Mouse (Mus musculus) neural tube, embryonic 14.5 days (tissue): Measurements from ENCODE around the gene Upk2. TPM values are rescaled to one million over a fixed set of nuclear protein-coding genes. Genes with fewer than 3 reads are reported as not detected.
A peak's percentile ranks its signal among the peaks of the same experiment; 100 is the strongest.
"Not testable (repeated sequence)": the region's sequence is repeated elsewhere in the genome, so short reads cannot be mapped to it uniquely, and the experiment has no call there.

Experiments
- ATAC-seq: fragments of 200-750 bp; cut with Nextera tagmentation; 2 replicates; pipeline ENCODE4 v1.8.0; 2017; ENCODE audit warnings: low read depth, mild to moderate bottlenecking, moderate TSS enrichment, moderate library complexity
- H3K27ac ChIP-seq: fragments of 300-500 bp; sonication (generic); 2 replicates; pipeline ENCODE4 v1.5.1; 2014; ENCODE audit warnings: low read depth, mild to moderate bottlenecking, control low read depth, low read length, moderate library complexity, mixed read lengths
- H3K27me3 ChIP-seq: fragments of 300-500 bp; sonication (generic); 2 replicates; pipeline ENCODE4 v1.6.1; 2014; ENCODE audit warnings: low read length; ENCODE audit not compliant: control insufficient read depth, insufficient read depth
- H3K36me3 ChIP-seq: fragments of 300-500 bp; sonication (generic); 2 replicates; pipeline ENCODE4 v1.6.1; 2014; ENCODE audit warnings: low read length, mixed read lengths; ENCODE audit not compliant: control insufficient read depth, insufficient read depth
- H3K4me1 ChIP-seq: fragments of 300-500 bp; sonication (generic); 2 replicates; pipeline ENCODE4 v1.6.1; 2014; ENCODE audit warnings: low read length; ENCODE audit not compliant: control insufficient read depth, insufficient read depth
- H3K4me2 ChIP-seq: fragments of 300-500 bp; sonication (generic); 2 replicates; pipeline ENCODE4 v1.6.1; 2014; ENCODE audit warnings: mild to moderate bottlenecking, low read depth, low read length, control low read depth
- H3K4me3 ChIP-seq: fragments of 300-500 bp; sonication (generic); 2 replicates; pipeline ENCODE4 v1.5.1; 2014; ENCODE audit warnings: low read depth, low read length, control low read depth, mixed read lengths
- H3K9ac ChIP-seq: fragments of 300-500 bp; sonication (generic); replicated peaks from 2 replicates; pipeline ENCODE4 v1.6.1; 2014; ENCODE audit warnings: low read depth, mild to moderate bottlenecking, control low read depth, low read length, mixed read lengths
- H3K9me3 ChIP-seq: fragments of 300-500 bp; sonication (generic); 2 replicates; pipeline ENCODE4 v1.6.1; 2016; ENCODE audit warnings: low read length; ENCODE audit not compliant: control insufficient read depth
- WGBS: fragments of 180-500 bp; shearing (Covaris S2); extraction: QIAGEN DNeasy Blood & Tissue Kit; methylation state at CpG from one replicate; pipeline ENCODE4 v1.1.7; 2014; 5-methylcytosine and 5-hydroxymethylcytosine counted together
- polyA plus RNA-seq: library from polyadenylated mRNA; unstranded; fragments of >200 nt; fragmentation: Nextera tagmentation; extraction: Ambion mirVana; gene quantifications from 2 replicates; pipeline ENCODE4 v1.2.1, GENCODE M21; 2014

Gene Upk2
- polyA plus RNA-seq, 1 experiment from 2014 or later: not detected

GRCm38 (mm10) chr9:44419730-44420129, 35.0 kb downstream of the Upk2 start:
- WGBS: 94% methylated on average over 9 of the region's 9 CpGs
- H3K9ac ChIP-seq: not testable (repeated sequence)

DNA sequence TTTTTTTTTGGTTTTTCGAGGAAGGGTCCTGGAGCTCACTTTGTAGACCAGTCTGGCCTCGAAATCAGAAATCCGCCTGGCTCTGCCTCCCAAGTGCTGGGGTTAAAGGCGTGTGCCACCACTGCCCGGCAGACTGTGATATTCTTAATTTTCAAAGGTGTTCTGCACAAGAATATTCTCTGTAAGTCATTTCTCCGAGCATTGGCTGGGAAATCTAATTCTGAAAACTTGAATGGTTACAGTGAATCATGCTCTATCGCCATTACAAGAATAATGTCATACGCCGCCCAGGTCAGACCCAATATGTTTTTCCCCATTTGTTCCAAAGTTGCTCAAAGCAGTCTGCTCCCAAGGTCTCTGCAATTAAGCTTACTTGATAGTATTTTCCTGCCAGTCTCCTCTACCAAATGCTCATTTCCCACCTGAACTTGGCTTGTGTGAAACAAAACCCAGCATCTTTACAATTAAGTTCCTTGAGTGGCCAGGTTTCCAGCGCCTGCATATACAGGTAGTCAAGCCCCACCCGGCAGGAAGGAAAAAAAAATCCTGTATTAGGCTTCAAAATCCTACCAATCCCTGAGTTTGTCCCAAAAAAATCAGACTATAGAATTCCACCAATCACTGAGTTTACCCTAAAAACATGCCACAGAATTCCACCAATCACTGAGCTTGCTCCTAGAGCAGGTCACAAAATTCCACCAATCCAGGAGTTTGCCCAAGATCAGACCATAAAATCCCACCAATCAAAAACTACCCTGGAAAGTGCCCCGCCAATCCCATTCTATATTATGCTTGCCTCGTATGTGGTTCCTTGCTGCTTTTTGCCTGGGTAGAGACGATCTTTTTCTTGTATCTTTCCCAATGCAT, 36.0 kb downstream of the Upk2 start, which contains the start of gene Ccdc84:
Ccdc84 (minus strand) TSS at position 51 of the 867 bp plus-strand sequence.
- H3K9me3 ChIP-seq: no peaks in the 10 kb centered on the region
- 78% methylated on average over 14 of the region's 14 CpGs for WGBS
- H3K4me2 ChIP-seq: peak within 1 kb of the TSS; percentile 84
- 0 out of 2 replicates have a peak, but pooled peaks cover 5% of the 10 kb centered on the region for H3K4me1 ChIP-seq
- H3K36me3 ChIP-seq: peaks cover 3% of the 10 kb centered on the region; the same call in 1 of the 2 replicates
- H3K27me3 ChIP-seq: no peaks in the 10 kb centered on the region
- peak within 1 kb of the TSS; percentile 78 for H3K9ac ChIP-seq
- peak within 1 kb of the TSS; percentile 65 for H3K27ac ChIP-seq
- H3K4me3 ChIP-seq: peak within 1 kb of the TSS; percentile 74
- 0 out of 2 replicates have a peak, but pooled peaks have one; percentile 2 for ATAC-seq

More at GRCm38 (mm10) chr9:44419730-44420129, 35.0 kb downstream of the Upk2 start:
- not testable (repeated sequence) for H3K4me2 ChIP-seq, H3K27me3 ChIP-seq, H3K9me3 ChIP-seq, H3K4me3 ChIP-seq, H3K36me3 ChIP-seq, H3K4me1 ChIP-seq, ATAC-seq, H3K27ac ChIP-seq

DNA sequence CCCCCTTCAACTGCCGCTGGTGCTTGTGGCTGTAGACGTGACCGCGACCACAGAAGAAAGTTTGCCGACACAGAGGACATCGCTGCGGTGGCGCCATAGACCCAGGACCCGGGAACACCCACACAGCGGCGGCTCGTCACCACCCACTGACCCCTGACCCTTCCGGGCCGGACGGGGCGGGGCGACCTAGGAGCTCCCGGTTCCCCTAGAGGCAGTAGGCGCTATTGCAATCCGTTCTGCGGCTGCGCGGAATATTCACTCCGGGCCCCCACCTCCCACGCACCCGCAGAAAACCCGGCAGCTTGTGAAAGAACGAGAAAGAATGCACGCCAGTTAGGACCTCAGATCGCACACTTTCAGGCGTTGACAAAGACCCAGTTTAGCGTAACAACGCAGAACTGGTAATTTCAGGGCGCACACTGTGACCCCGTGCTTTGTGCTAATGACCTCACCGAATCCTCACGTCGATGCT, 36.8 kb downstream of the Upk2 start:
- Histone ChIP-seq H3K27me3 (no peaks in the 10 kb centered on the region), H3K9ac (peak overlapping the region; percentile 78), H3K4me2 (peak overlapping the region; percentile 84), H3K36me3 (peaks cover 6% of the 10 kb centered on the region), H3K9me3 (no peaks in the 10 kb centered on the region), H3K4me1 (0 out of 2 replicates have a peak, but pooled peaks cover 5% of the 10 kb centered on the region), H3K4me3 (peak overlapping the region; percentile 74), H3K27ac (peak overlapping the region; percentile 65)
- peak; percentile 90 for ATAC-seq
- WGBS: under 1% methylated on average over 38 of the region's 38 CpGs

DNA sequence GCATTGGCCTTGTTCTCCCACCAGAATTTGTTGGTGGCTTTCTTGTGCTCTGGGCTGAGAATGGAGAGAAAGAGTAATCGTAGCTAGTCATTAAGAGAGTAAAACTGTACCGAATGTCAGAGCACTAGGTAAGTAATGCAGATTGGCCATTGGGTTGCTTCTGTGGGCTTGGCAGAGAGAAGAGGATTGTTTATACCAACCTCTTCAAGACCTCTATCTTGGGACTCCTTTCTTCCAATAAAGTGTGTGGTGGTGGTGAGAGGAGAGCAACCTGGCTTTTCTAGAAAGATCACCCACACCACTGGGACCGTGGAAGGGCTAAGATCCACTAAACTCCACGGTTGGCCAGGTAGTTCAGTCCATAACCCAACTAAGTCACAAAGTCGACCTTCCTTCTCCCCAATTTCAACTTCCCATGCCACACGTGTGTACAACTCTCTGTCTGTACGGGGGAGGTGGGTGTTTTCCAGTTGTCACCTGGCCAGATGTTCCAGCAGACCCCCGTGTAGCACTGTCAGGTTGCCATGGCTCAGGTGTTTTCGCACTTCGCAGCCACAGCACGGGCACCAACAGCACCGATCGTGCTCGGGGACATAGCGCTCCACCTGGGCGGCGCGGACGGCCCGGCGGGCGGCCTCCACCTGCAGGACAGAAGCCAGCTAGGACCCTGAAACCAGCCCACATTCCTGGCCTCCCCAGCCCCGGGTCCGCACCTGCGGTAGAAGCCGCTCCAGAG, 37.5 kb downstream of the Upk2 start:
- 0 out of 2 replicates have a peak, but pooled peaks cover 5% of the 10 kb centered on the region for H3K4me1 ChIP-seq
- H3K9me3 ChIP-seq: no peaks in the 10 kb centered on the region
- H3K4me2 ChIP-seq: peak overlapping the region; percentile 84
- peak overlapping the region; percentile 78 for H3K9ac ChIP-seq
- ATAC-seq: peak; percentile 75
- no peaks in the 10 kb centered on the region for H3K27me3 ChIP-seq
- peak overlapping the region; percentile 74 for H3K4me3 ChIP-seq
- WGBS: 8% methylated on average over 26 of the region's 26 CpGs
- H3K36me3 ChIP-seq: peaks cover 12% of the 10 kb centered on the region
- H3K27ac ChIP-seq: peak overlapping the region; percentile 39; the same call in 1 of the 2 replicates

DNA sequence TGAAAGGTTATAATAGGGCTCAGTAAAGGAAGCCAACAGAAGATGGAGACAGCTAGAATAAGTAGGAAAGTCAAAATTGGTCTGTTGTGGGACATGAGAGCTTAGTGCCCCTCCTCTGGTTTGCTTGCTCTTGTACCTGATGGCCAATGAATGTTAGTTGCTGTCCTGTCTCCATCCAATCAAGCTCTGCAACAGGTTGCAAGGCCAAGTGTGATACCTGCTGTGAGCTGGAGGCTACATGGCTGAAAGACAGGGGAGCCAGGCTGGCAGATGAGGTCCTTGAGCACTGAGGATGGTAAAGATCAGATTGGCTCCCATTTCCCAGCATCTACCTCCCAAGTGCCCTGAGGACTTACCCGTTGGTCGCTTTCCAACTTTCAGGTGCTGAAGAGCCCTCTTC, 42.0 kb downstream of the Upk2 start:
- Histone ChIP-seq H3K27me3 (no peaks in the 10 kb centered on the region), H3K27ac (no peak overlapping the region), H3K4me3 (no peak overlapping the region), H3K9ac (no peak overlapping the region), H3K9me3 (no peaks in the 10 kb centered on the region), H3K4me1 (peaks cover 11% of the 10 kb centered on the region; the same call in 1 of the 2 replicates), H3K4me2 (no peak overlapping the region), H3K36me3 (peaks cover 41% of the 10 kb centered on the region)
- ATAC-seq: no peak
- 91% methylated on average over 2 of the region's 2 CpGs for WGBS

DNA sequence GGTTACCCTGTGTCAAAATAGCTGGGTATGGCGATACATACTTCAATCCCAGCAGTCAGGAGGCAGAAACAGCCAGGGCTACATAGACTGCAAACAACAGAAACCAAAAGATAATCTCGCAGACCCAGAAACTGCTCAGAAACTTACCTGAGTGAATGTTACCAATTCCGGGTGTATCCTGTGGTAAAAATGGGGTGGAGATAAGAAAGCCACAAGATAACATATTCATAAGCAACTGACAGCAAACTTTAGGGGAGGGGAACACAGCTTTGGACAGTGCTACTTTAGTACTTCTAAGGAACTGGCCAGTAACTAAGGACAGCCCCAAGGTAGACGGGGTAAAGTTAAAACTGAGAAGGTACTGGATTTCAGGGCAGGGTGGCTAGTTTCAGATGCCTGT, 42.5 kb downstream of the Upk2 start:
- H3K4me3 ChIP-seq: no peak overlapping the region
- H3K27me3 ChIP-seq: no peaks in the 10 kb centered on the region
- 91% methylated on average over 4 of the region's 4 CpGs for WGBS
- H3K36me3 ChIP-seq: peaks cover 41% of the 10 kb centered on the region
- H3K9ac ChIP-seq: no peak overlapping the region
- no peak overlapping the region for H3K4me2 ChIP-seq
- no peaks in the 10 kb centered on the region for H3K9me3 ChIP-seq
- ATAC-seq: no peak
- H3K27ac ChIP-seq: no peak overlapping the region
- H3K4me1 ChIP-seq: peaks cover 9% of the 10 kb centered on the region; the same call in 1 of the 2 replicates

DNA sequence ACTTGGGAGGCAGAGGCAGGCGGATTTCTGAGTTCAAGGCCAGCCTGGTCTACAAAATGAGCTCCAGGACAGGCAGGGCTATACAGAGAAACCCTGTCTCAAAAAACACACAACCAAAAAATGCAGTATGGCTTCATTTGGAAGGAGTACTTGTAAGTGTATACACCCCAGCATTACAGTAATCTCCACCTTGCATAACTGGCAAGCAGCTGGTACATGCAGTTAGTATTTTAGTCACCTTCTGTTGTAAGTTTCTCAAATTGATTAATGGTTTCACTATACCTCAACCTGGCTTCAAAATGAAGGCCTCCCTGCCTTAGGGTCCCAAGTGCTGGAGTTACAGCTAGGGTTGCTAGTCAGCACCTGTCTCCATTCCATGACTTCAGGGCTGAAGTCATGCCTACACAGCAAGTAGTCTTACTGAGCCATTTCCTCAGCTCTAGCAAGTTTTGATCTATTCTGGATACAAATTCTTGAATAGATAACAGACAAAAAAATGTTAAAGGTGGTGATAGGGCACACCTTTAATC, 43.1 kb downstream of the Upk2 start:
- H3K36me3 ChIP-seq: peaks cover 41% of the 10 kb centered on the region
- peaks cover 6% of the 10 kb centered on the region; the same call in 1 of the 2 replicates for H3K4me1 ChIP-seq

DNA sequence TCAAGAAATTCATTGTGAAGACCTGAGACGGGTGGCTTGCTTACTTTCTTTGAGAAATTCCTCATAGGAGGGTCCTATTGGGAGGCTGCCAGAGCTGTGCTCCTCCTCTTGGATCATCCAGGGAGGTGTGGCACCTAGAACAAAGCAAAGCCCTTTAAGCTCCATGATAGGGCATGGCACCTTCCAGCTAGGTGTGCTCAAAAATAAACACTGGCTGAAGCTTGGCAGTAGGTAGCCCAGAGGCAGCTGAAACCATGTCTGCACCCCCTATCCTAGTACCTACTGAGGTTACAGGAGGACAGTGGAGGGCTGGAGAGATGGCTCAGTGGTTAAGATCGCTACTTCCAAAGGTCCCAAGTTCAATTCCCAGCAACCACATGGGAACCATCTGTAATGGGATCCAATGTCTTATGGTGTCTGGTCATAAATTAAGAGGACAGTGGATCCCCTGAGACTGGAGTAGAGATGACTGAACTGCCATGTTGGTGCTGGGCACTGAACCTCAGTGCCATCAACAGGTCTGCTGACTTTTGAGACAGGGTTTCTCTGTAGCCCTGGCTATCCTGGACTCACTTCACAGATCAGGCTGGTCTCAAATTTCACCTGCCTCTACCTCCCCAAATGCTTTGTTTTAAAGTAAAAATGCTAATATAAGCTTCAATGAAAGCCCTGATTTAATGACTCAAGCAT, 44.0 kb downstream of the Upk2 start:
- H3K36me3 ChIP-seq: peaks cover 40% of the 10 kb centered on the region

More for the DNA sequence above, 43.1 kb downstream of the Upk2 start:
- H3K9ac ChIP-seq: no peak overlapping the region
- H3K4me3 ChIP-seq: no peak overlapping the region
- no peak for ATAC-seq
- WGBS: 100% methylated on average over 1 of the region's 1 CpGs
- H3K27ac ChIP-seq: no peak overlapping the region
- no peaks in the 10 kb centered on the region for H3K9me3 ChIP-seq
- no peak overlapping the region for H3K4me2 ChIP-seq
- no peaks in the 10 kb centered on the region for H3K27me3 ChIP-seq

More for the DNA sequence above, 44.0 kb downstream of the Upk2 start:
- H3K9me3 ChIP-seq: no peaks in the 10 kb centered on the region
- no peak overlapping the region for H3K4me3 ChIP-seq
- H3K27ac ChIP-seq: no peak overlapping the region
- no peaks in the 10 kb centered on the region for H3K27me3 ChIP-seq
- WGBS: 89% methylated on average over 2 of the region's 2 CpGs
- peaks cover 11% of the 10 kb centered on the region; the same call in 1 of the 2 replicates for H3K4me1 ChIP-seq
- H3K4me2 ChIP-seq: no peak overlapping the region
- H3K9ac ChIP-seq: no peak overlapping the region
- ATAC-seq: no peak
